Mouse (Mus musculus) cerebellum, adult 2 months (tissue): ENCODE measurements at regions not wholly inside any gene's neighbourhood (a gene's known extent, or its start where the extent isn't known, plus 50 kb on each side); places are given as distances from the start of the nearest gene placed in this dataset.

Experiments used
- CTCF ChIP-seq: fragments of 200-500 bp; IDR thresholded peaks from 2 replicates; pipeline ENCODE4 v1.5.1; 2011; ENCODE audit warnings: low read depth, mild to moderate bottlenecking, control low read depth, low read length, moderate library complexity, borderline replicate concordance; ENCODE audit not compliant: insufficient read depth
- POLR2A ChIP-seq: fragments of 200-500 bp; IDR thresholded peaks from 2 replicates; pipeline ENCODE4 v1.6.1; 2011; ENCODE audit warnings: low read length, control low read depth, borderline replicate concordance; ENCODE audit not compliant: insufficient read depth

GRCm38 (mm10) chr15:93699971-93700370 lies 104.3 kb upstream of the Prickle1 start:
- peak; percentile 52; the same call in 1 of the 2 replicates for TF ChIP-seq CTCF
- TF ChIP-seq POLR2A = no peak
